Mouse (Mus musculus) thymus, adult 2 months (tissue): Measurements from ENCODE around the gene Rin2.

Source experiments
- CTCF ChIP-seq: fragments of 200-500 bp; IDR thresholded peaks from 2 replicates; pipeline ENCODE4 v1.5.1; 2012; ENCODE audit warnings: mild to moderate bottlenecking, control low read depth, low read length, moderate library complexity, borderline replicate concordance; ENCODE audit not compliant: control insufficient read depth, poor library complexity, insufficient read depth; ENCODE audit errors: extremely low read depth
- POLR2A ChIP-seq: fragments of 200-500 bp; IDR thresholded peaks from 2 replicates; pipeline ENCODE4 v1.6.1; 2012; ENCODE audit warnings: mild to moderate bottlenecking, low read length, control low read depth, moderate library complexity; ENCODE audit not compliant: control insufficient read depth, poor library complexity, insufficient read depth; ENCODE audit errors: extremely low read depth

GRCm38 (mm10) chr2:145840910-145841870, 166.2 kb downstream of the Rin2 start:
- TF ChIP-seq CTCF = no peak
- no peak for TF ChIP-seq POLR2A
